Mouse (Mus musculus) kidney, postnatal 36 days (tissue): ENCODE measurements around the gene Fadd.

Experiments
- DNase-seq, 2 experiments: peaks; one replicate each; pipeline ENCODE4 v3.0.0; 2021 to 2022; ENCODE audit warnings: mixed read lengths in 2 of 2

Fadd gene

DNA sequence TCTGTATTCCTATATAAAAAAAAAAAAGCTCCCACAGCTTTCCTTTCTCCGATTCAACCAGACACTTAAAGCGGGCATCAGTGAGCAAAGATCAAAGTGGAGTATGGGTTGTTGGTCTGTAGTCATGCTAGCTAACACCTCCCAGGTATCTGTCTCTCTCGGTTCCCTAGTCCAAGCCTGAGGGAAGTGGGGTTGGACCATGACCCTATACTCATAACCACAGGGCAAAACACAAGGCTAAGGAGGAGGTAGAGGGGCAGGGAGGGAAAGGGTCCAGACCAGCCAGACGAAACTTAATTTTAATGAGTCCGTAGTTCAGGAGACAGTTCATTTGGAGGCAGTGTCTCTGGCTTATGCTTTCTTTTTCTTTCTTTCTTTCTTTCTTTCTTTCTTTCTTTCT, 10.0 kb downstream of the Fadd start:
- peak; percentile 52 to 86 for DNase-seq

DNA sequence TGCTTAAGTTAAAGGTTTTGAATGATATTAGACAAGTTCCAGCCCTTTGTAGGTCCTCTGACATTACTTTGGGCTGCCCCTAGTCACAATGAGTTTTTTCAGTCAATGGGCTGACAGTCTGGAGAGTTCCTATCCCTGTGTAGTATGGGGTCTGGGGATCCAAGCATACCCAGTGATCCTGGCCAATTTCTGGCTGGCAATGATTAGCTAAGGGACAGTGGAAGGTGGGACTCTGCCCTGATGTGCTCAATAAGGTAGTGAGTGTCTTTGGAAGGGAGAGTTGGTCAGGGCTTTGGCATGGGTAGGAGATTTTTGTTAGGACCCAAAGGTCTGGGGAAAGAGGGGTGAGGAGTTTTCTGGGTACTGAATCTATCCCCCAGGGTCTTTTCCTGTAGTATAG, 10.7 kb downstream of the Fadd start:
- DNase-seq = peak; percentile 85 to 88

GRCm38 (mm10) chr7:144569428-144569827, 12.8 kb downstream of the Fadd start:
- DNase-seq = peak; percentile 59 to 71

- DNase-seq = no peak
Observed at GRCm38 (mm10) chr7:144568091-144568490, 14.2 kb downstream of the Fadd start.

DNA sequence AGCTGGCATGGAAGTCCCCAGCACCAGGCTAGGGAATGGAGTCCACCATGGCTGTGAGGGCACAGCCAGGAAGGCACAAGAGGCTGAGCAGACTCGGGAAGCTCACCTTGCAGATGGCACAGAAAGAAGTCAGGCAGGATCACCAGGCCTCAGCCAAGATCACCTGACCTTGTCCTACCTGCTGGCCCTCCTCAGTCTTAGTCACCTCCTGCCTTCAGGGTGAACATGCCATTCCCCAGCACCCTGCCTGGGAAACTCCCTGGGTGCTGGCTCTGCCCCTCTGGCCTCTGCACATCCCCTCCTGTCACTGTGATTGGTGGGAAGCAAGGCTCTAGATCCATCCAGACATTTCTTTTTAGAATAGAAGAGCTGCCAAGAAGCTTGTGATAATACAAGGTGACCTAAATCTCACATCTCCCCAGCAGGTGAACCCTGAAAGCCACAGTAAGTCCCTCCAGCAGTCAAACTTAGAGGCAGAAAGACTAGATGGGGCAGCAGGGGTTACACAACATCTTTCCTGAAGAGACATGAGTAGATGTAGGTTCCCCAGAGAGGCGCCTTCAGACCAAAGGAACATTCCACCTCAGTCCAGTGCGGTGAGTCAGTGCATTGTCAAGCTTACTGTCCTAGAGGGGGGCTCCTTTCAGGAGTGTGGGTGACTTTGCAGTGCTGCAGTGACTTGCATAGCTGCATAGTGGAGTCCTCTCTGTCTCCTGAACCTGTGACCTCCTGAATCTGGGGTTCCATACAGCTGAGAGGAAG, 15.2 kb downstream of the Fadd start:
- DNase-seq = no peak

- peak; percentile 66 to 67 for DNase-seq
Observed at GRCm38 (mm10) chr7:144563456-144564155, 18.7 kb downstream of the Fadd start.

GRCm38 (mm10) chr7:144562016-144562415, 20.2 kb downstream of the Fadd start:
- peak in 1 of 2 experiments; percentile 52 for DNase-seq

- DNase-seq = no peak
Observed at GRCm38 (mm10) chr7:144560594-144560993, 21.7 kb downstream of the Fadd start.

DNA sequence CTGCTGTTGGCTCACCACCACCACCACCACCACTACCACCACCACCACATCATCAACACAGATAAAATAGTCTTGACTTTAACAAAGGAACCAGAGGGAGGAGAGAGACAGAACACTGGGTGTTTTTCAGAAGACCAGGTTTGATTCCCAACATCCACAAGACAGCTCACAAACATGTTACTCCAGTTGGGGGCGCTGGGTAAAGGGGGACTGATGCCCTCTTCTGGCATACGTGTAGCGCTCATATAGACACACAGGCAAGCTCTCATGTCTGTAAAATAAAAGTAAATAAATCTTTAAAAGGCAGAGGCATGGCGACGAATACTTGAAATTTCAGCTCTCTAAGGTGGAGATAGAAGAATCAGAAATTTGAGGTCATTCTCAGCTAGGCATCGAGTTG, 23.7 kb downstream of the Fadd start:
- DNase-seq = no peak

GRCm38 (mm10) chr7:144554123-144554472, 28.2 kb downstream of the Fadd start:
- no peak for DNase-seq

DNA sequence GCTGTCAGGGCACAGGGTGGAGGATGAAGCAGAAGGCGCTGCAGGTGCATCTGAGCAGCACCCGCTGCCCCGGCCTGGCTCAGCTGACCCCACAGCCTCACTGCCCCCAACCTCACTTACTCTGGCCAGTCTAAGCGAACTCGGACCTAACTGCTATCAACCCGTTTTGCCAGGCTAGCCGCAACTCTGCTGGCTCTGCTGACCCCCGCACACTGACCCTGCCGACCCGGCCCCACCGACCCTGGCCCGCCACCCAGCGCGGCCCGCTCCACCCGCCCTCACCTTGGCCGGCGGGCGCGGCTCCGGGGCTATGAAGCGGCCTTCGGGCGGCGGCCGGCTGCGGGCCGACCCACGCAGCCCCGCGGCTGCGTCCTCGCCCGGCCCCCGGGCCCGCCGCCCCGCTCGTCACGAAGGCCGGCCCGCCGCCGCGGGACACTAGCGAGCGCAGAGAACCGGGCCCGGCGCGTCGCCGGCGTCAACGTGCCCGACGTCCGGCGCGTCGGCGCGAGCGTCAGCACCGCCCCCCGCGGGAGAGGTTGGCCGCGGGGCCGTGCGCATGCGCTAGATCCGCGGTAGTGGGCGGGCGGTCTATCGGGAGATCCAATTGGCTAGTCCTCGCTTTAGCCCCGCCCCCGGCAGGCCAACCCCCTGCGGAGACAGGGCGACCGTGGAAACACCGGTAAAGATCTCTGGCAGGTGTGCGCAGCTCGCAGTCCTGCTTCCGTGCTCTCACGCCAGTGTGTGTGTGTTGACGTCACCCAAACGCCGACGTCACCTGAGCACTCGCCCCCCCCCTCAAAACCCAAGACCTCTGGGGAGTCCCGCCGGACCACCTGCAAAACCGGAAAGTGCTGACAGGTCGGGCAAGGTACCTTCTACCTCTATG, 28.8 kb downstream of the Fadd start, which contains the start of gene Ppfia1:
Gene Ppfia1, minus strand, starts transcription at position 493 of the 886 bp plus-strand sequence.
- DNase-seq = peak; percentile 98 to 100

DNA sequence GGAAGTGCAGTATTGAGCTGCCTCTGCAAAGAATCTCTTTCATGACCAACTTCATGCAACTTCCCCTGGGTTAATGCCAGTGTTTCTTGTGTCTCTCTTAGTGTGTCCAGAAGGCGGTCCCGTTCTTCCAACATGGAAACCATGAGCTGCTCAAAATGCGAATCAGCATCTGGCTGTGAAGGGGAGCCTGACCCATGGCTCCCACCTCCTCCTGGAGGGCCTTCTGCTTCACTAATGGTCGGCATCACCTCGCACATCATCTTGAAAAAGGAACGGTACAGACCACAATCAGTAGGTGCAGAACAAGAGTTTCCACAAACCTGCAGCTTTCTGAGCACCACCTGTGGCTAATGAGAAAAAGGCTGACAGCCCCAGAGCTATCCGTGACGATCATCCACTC, 30.0 kb downstream of the Fadd start:
- no peak for DNase-seq

GRCm38 (mm10) chr7:144550811-144551210, 31.5 kb downstream of the Fadd start:
- DNase-seq = no peak

- DNase-seq = no peak
Observed at GRCm38 (mm10) chr7:144549904-144550566, 32.2 kb downstream of the Fadd start.

- DNase-seq = peak; percentile 43
Observed at GRCm38 (mm10) chr7:144545231-144545630, 37.0 kb downstream of the Fadd start.

DNA sequence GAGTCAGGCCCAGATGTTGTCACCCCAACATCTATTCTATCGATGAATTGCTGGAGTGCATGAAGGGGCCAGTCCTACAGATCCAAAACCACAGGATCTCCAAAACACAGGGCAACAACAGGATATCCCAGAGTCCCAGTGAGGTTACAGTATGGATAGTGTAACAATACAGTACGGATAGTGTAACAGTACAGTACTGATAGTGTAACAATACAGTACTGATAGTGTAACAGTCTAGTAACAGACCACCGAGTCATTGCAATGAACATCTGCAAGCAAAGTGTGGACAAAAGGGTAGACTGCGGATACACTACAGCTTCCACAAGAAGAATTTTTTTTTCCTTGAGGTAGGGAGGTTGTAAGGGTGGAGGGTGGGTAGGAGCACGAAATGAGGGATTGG, 40.9 kb downstream of the Fadd start:
- no peak for DNase-seq

GRCm38 (mm10) chr7:144539146-144539545, 43.1 kb downstream of the Fadd start:
- DNase-seq = no peak

DNA sequence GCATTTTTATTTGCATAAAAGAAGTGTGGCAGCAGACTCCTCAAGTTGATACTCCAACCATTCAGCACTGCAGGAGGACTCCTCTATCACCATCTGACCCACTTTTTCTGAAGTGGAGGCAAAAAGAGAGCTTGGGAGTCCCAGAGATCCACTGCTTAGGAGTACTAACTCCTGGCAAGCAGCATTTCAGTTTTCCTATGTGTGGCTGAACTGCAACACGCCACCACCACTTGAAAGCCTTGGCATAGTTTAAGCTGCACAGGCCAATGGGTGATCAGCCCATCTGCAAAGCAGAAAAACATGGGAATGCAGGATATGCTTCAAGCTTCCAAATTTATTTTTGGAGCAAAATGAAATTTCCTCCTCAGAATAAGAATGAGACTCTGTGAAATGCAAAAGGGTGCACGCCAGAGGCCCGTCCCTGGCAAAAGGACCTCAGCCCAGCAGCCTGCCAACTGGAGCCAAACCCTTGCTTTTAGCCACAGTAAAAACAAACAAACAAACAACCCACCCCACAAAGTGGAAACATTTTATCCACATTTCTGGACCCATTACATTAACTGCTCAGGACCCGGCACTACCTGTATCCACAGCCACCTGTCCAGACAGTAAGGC, 44.1 kb downstream of the Fadd start:
- DNase-seq = no peak

- DNase-seq = no peak
Observed at GRCm38 (mm10) chr7:144536367-144536766, 45.9 kb downstream of the Fadd start.

GRCm38 (mm10) chr7:144534773-144535172, 47.5 kb downstream of the Fadd start:
- DNase-seq = no peak

GRCm38 (mm10) chr7:144531585-144532378, 50.5 kb downstream of the Fadd start:
- no peak for DNase-seq
